Mouse (Mus musculus): Measurements from ENCODE around the gene Gm49387. TPM values are rescaled to one million over a fixed set of nuclear protein-coding genes. Genes with fewer than 3 reads are reported as not detected.

Gene Gm49387
- polyA plus RNA-seq, 1 experiment from 2014 or later: 2.8 TPM

DNA sequence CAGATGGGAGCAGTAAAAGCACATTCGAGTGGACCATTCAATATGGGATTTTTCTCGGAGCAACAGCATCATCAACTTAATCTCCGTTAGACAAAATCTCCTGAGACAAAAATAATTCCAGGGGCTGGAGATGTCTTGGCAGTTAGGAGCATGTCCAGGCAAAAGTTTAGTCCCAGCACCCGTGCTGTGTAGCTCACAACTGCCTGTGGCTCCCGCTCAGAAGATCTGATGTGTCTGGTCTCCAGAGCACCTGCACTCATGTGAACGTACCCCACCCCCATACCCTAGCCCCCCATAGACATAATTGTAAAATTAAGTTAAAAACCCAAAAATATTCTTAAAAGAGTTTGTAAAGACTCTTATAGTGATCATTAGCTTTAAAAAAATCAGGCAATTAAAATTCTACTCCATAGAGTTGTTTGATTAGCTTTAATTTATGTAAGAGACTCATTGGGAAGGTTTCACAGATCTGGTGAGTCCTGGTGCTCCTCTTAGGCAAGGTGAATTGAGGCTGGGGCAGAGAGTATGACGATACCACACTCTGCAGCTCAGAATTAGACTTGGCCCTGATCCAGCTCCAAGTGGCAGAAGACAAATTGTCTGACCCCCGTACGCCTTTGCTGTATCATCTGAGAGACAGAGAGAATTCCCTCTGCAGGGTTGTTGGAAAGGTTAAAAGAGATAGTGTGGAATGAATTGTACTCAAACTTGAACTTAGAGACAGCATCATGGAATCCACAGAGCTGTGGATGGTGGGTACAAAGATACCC is 62.5 kb downstream of the Gm49387 start:
- Histone ChIP-seq H3K27me3 (ENCODE audit: control insufficient read depth, insufficient read depth, low read length) (no peaks in the 10 kb centered on the region), H3K36me3 (ENCODE audit: control insufficient read depth, insufficient read depth, low read length) (no peaks in the 10 kb centered on the region), H3K9ac (replicated peaks; ENCODE audit: low read depth, low read length) (no peak overlapping the region), H3K4me3 (ENCODE audit: low read depth, low read length) (no peak overlapping the region), H3K9me3 (ENCODE audit: control insufficient read depth, low read depth, low read length) (no peaks in the 10 kb centered on the region), H3K4me1 (ENCODE audit: control insufficient read depth, insufficient read depth, low read length) (peaks cover 6% of the 10 kb centered on the region; the same call in 1 of the 2 replicates), H3K4me2 (replicated peaks; ENCODE audit: low read depth, low read length) (no peak overlapping the region), H3K27ac (ENCODE audit: low read length) (no peak overlapping the region)
- WGBS: 35% methylated on average over 9 of the region's 9 CpGs
- no peak for ATAC-seq (ENCODE audit: insufficient number of reproducible peaks, insufficient read depth, low FRiP score, low read depth)

GRCm38 (mm10) chr14:31576846-31577697 is 63.6 kb downstream of the Gm49387 start:
- H3K4me3 ChIP-seq (ENCODE audit: low read depth, low read length): no peak overlapping the region
- no peak overlapping the region for H3K9ac ChIP-seq (replicated peaks; ENCODE audit: low read depth, low read length)
- H3K9me3 ChIP-seq (ENCODE audit: control insufficient read depth, low read depth, low read length): no peaks in the 10 kb centered on the region
- H3K36me3 ChIP-seq (ENCODE audit: control insufficient read depth, insufficient read depth, low read length): no peaks in the 10 kb centered on the region
- H3K27ac ChIP-seq (ENCODE audit: low read length): no peak overlapping the region
- H3K4me1 ChIP-seq (ENCODE audit: control insufficient read depth, insufficient read depth, low read length): peaks cover 11% of the 10 kb centered on the region; the same call in 1 of the 2 replicates
- ATAC-seq (ENCODE audit: insufficient number of reproducible peaks, insufficient read depth, low FRiP score, low read depth): no peak
- no peak overlapping the region for H3K4me2 ChIP-seq (replicated peaks; ENCODE audit: low read depth, low read length)
- 39% methylated on average over 10 of the region's 10 CpGs for WGBS
- no peaks in the 10 kb centered on the region for H3K27me3 ChIP-seq (ENCODE audit: control insufficient read depth, insufficient read depth, low read length)

- Histone ChIP-seq H3K9me3 (ENCODE audit: control insufficient read depth, low read depth, low read length) (no peaks in the 10 kb centered on the region), H3K4me2 (replicated peaks; ENCODE audit: low read depth, low read length) (no peak overlapping the region), H3K36me3 (ENCODE audit: control insufficient read depth, insufficient read depth, low read length) (no peaks in the 10 kb centered on the region), H3K4me1 (ENCODE audit: control insufficient read depth, insufficient read depth, low read length) (peaks cover 11% of the 10 kb centered on the region; the same call in 1 of the 2 replicates), H3K27me3 (ENCODE audit: control insufficient read depth, insufficient read depth, low read length) (no peaks in the 10 kb centered on the region), H3K27ac (ENCODE audit: low read length) (no peak overlapping the region), H3K9ac (replicated peaks; ENCODE audit: low read depth, low read length) (no peak overlapping the region), H3K4me3 (ENCODE audit: low read depth, low read length) (no peak overlapping the region)
- 78% methylated on average over 9 of the region's 9 CpGs for WGBS
- no peak for ATAC-seq (ENCODE audit: insufficient number of reproducible peaks, insufficient read depth, low FRiP score, low read depth)
These were observed 64.8 kb downstream of the Gm49387 start for GRCm38 (mm10) chr14:31575866-31576265.

DNA sequence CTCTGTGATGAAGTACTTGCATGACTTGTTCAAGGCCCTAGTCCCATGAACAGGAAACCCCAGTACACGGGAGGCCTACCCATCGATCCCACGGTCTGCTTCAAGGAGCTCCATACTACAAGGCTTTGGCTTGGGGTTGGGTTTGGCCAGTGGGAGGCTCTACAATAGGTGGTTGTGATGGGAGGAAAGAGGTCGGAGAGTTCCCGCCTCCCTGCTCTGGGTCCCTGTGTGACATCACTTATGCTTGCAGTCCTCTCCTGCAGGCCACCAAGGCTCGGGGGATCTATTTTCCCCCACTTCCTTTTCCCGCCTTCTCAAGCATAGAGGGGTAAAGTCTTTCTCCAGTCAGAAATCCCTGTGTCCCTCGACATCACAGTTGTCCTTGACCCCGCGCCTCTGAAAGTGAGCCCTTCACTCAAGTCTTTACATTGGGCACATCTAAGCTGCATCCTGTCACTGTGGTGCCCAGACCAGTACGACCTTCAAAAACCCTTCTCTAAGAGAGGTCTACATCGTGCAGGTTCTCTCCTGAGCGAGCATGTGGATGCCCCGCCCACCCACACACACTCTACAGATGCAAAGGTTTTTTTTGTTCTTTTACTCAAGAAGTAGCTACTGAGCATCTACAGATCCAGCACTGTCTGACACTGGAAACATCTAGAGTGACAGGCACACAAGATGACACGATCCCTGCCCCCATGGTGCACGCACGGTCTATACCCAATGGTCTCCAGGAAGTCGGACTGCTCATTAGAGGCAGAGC is 65.6 kb downstream of the Gm49387 start:
- Histone ChIP-seq H3K9me3 (ENCODE audit: control insufficient read depth, low read depth, low read length) (no peaks in the 10 kb centered on the region), H3K4me2 (replicated peaks; ENCODE audit: low read depth, low read length) (no peak overlapping the region), H3K27me3 (ENCODE audit: control insufficient read depth, insufficient read depth, low read length) (no peaks in the 10 kb centered on the region), H3K4me1 (ENCODE audit: control insufficient read depth, insufficient read depth, low read length) (peaks cover 11% of the 10 kb centered on the region; the same call in 1 of the 2 replicates), H3K4me3 (ENCODE audit: low read depth, low read length) (no peak overlapping the region), H3K36me3 (ENCODE audit: control insufficient read depth, insufficient read depth, low read length) (no peaks in the 10 kb centered on the region), H3K27ac (ENCODE audit: low read length) (no peak overlapping the region), H3K9ac (replicated peaks; ENCODE audit: low read depth, low read length) (no peak overlapping the region)
- 94% methylated on average over 18 of the region's 18 CpGs for WGBS
- no peak for ATAC-seq (ENCODE audit: insufficient number of reproducible peaks, insufficient read depth, low FRiP score, low read depth)

DNA sequence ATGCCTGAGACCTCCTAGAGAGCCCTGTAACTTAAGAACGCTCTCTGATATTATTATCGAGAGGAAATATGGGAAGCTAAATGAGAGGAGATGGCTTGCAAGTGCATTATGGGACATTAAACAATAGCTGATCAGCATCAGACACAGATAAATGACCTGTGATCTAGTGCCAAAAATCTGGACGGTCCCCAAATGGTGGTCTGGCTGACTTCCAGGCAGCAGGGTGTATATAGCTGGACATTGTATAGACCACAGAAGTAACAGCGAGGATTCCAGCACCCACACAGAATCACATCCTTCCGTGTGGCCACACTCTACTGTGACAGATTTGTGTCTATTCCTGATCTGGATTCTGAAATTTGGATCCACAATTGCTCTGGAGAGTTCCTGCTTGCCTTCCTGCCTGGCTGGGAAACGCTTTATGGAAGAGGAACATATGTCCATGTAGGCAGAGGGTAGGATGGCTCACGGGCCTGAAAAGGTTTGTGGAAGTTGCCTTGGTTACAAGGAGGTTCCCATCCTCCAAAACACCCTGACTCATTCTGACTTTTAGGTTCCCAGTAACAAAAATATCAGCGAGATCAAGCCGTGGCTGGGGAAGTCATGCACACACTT is 68.0 kb downstream of the Gm49387 start:
- Histone ChIP-seq H3K27me3 (ENCODE audit: control insufficient read depth, insufficient read depth, low read length) (no peaks in the 10 kb centered on the region), H3K4me3 (ENCODE audit: low read depth, low read length) (no peak overlapping the region), H3K36me3 (ENCODE audit: control insufficient read depth, insufficient read depth, low read length) (no peaks in the 10 kb centered on the region), H3K4me1 (ENCODE audit: control insufficient read depth, insufficient read depth, low read length) (peaks cover 16% of the 10 kb centered on the region; the same call in 1 of the 2 replicates), H3K9ac (replicated peaks; ENCODE audit: low read depth, low read length) (no peak overlapping the region), H3K4me2 (replicated peaks; ENCODE audit: low read depth, low read length) (no peak overlapping the region), H3K9me3 (ENCODE audit: control insufficient read depth, low read depth, low read length) (no peaks in the 10 kb centered on the region), H3K27ac (ENCODE audit: low read length) (no peak overlapping the region)
- ATAC-seq (ENCODE audit: insufficient number of reproducible peaks, insufficient read depth, low FRiP score, low read depth): no peak
- 61% methylated on average over 9 of the region's 9 CpGs for WGBS

DNA sequence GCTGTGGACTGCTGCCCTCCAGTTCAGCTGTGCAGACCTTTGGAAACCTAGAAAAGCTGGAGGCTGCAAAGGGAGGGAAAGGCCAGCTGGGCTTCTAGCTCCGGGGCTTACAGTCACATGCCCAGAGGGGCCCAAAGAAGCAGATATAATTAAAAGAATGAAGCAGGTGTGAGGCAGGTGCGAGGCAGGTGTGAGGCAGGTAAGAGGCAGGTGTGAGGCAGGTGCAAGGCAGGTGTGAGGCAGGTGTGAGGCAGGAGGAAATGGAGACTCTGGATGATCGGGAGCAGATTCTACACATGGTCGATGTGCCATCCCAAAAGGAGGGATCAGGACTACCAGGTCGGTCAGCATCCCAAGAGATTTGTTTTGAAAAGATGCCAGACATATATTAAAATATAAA is 69.3 kb downstream of the Gm49387 start:
- H3K4me3 ChIP-seq (ENCODE audit: low read depth, low read length): no peak overlapping the region
- H3K27ac ChIP-seq (ENCODE audit: low read length): no peak overlapping the region
- no peaks in the 10 kb centered on the region for H3K36me3 ChIP-seq (ENCODE audit: control insufficient read depth, insufficient read depth, low read length)
- no peaks in the 10 kb centered on the region for H3K27me3 ChIP-seq (ENCODE audit: control insufficient read depth, insufficient read depth, low read length)
- H3K4me2 ChIP-seq (replicated peaks; ENCODE audit: low read depth, low read length): no peak overlapping the region
- no peak overlapping the region for H3K9ac ChIP-seq (replicated peaks; ENCODE audit: low read depth, low read length)
- no peaks in the 10 kb centered on the region for H3K9me3 ChIP-seq (ENCODE audit: control insufficient read depth, low read depth, low read length)
- 82% methylated on average over 5 of the region's 5 CpGs for WGBS
- peaks cover 10% of the 10 kb centered on the region; the same call in 1 of the 2 replicates for H3K4me1 ChIP-seq (ENCODE audit: control insufficient read depth, insufficient read depth, low read length)
- no peak for ATAC-seq (ENCODE audit: insufficient number of reproducible peaks, insufficient read depth, low FRiP score, low read depth)

DNA sequence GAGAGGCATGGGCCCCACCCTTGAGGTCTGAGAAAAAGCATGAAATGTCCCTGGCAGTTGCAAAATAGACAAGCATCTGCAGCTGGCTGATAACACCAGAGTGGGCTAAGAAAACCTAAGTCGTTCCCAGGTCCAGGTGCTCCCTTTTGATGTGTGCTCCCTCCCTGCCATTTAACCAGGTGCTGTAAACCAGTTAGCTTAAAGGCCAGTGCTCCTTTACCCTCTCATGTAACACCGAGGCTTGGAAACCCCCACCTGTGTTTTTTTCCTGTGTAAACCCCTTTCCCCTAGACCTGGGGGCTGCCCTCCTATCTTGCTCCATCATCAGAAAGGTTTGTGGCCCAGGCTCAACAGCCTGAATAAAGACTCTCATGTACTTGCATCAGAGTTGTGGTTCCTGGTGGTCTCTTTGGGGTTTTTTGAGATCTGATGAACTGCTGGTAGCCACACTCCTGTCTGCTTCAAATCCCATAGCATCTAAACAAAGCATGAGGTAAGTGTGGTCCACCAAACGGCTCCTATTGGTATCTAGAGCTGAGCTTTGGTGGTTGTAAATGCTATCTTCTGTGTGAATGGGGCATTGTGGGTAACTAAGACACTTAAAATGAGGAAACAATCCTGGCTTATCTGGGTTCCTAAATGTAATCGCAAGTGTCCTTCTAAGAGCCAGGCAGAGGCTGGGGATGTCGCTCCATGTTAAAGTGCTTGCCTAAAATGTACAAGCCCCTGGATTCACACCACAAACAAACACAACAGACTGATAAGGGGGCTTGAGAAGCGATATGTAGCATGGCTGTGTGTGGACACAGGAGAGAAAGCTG is 70.3 kb downstream of the Gm49387 start:
- H3K27ac ChIP-seq (ENCODE audit: low read length): no peak overlapping the region
- no peaks in the 10 kb centered on the region for H3K27me3 ChIP-seq (ENCODE audit: control insufficient read depth, insufficient read depth, low read length)
- no peak for ATAC-seq (ENCODE audit: insufficient number of reproducible peaks, insufficient read depth, low FRiP score, low read depth)
- no peaks in the 10 kb centered on the region for H3K9me3 ChIP-seq (ENCODE audit: control insufficient read depth, low read depth, low read length)
- H3K4me2 ChIP-seq (replicated peaks; ENCODE audit: low read depth, low read length): no peak overlapping the region
- H3K4me1 ChIP-seq (ENCODE audit: control insufficient read depth, insufficient read depth, low read length): peaks cover 13% of the 10 kb centered on the region
- no peak overlapping the region for H3K9ac ChIP-seq (replicated peaks; ENCODE audit: low read depth, low read length)
- no peaks in the 10 kb centered on the region for H3K36me3 ChIP-seq (ENCODE audit: control insufficient read depth, insufficient read depth, low read length)
- 58% methylated on average over 6 of the region's 6 CpGs for WGBS
- no peak overlapping the region for H3K4me3 ChIP-seq (ENCODE audit: low read depth, low read length)
